Mouse (Mus musculus) adrenal gland, postnatal 14 days (tissue): ENCODE measurements around the gene Hnrnpd. TPM values are rescaled to one million over a fixed set of nuclear protein-coding genes. Genes with fewer than 3 reads are reported as not detected.

Experiments used
- DNase-seq: peaks from one replicate; pipeline ENCODE4 v3.0.0; 2021; ENCODE audit warnings: mixed read lengths
- total RNA-seq: library from RNA; stranded (reverse); gene quantifications from 2 replicates; pipeline ENCODE4 v1.2.3, GENCODE M21; 2021

Hnrnpd gene
- total RNA-seq, 1 experiment from 2014 or later = 175 TPM

DNA sequence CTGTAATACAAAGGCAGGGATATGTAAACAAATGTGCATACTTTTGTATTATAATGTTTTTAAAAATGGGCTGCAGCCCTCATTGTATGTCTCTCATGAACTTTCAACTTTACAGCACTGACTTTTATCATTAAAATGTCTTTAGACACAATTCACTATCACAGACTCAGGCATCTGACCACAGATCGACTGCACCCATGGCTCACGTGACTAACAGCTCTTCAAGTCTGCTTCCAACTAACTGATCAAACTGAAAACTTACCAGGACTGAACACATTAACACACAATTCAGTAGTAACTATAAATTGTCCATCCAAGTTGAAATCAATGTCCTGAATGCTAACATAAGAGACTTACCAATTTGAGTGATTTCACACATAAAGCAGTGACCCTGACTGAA, 18.8 kb downstream of the Hnrnpd start:
- DNase-seq = no peak

DNA sequence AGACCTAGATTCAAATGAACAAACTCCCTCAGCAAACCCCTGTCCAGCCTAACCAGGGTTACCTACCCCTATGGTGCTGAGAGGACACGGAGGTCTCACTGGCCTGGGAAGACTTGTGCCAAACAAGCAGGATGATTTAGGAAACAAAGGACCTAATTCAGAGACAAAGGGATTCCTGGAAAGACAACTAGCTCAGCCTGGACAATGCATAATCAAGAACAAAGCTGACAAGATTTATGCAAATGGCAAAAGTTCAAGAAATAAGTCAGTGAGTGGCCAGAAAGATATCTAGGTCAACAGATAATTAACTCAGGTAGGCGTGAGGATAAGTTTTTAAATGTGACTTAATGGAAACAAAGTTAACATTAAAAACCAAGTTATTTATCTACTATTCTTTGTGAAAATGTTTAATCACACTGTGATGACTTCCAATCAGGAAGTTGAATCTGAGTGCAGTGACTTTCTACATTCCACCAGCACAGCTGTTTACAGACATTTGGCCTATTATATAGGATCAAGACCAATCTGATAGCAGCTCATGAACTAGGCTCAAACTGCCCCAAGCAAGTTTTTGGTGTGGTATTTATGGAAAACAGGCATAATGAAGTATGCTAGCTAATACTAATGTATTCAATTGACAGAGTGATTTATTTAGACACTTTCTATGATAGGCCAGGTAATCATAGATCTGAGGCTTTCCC, 19.4 kb downstream of the Hnrnpd start:
- DNase-seq = no peak

DNA sequence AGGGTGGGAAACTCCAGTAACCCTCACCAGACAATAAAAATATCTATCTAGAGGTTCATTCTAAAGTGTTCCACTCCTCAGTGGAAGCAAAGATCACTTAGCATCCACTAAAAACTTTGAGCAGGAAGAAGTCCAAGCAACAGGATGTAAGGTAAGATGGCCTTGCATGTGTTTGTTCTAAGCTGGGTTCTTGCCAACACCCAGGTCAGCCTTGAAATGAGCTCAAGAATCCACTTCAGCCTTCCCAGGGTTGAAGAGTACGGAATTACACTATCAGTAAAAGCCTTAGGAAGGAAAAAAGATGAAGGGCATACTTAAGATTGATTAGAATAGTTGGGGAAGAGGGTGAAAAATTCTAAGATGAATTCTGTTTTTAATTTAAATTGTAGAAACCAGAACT, 20.1 kb downstream of the Hnrnpd start:
- DNase-seq = peak; percentile 33

DNA sequence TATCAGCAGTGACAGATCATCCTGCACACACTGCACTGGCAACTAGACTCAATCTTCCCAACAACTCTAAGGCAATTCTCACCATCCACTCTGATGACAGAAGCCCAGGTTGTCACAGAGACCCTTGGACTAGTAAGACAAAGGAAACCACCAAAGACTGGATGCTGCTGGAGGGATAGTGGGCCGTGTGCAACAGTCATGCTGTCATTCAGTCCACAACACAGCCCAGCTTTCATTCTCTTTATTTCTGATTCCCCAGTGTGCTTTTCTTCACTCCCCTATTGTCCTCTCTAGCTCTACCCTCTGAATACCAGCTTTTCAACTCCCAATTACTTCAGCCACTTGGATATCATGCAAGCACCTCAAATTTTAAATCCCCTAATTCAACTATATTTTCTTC, 24.9 kb downstream of the Hnrnpd start:
- no peak for DNase-seq

DNA sequence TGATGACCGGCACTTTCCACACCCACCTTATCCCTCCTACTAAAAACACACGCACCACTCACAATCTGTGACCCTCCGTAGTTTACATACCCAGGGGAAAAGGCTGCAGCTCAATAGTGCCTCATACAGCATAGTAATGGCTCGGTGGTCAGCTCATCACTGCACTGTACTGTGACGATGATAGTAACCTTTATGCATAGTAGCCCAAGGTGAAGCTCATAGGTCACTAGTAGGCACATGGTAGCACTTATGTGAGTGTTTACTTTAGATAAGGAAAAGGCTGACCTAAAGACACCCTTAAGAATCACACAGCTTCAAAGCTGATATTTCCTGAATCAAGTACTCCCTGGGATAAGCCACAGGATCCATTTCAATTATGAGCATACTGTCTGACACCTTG, 26.2 kb downstream of the Hnrnpd start:
- no peak for DNase-seq

DNA sequence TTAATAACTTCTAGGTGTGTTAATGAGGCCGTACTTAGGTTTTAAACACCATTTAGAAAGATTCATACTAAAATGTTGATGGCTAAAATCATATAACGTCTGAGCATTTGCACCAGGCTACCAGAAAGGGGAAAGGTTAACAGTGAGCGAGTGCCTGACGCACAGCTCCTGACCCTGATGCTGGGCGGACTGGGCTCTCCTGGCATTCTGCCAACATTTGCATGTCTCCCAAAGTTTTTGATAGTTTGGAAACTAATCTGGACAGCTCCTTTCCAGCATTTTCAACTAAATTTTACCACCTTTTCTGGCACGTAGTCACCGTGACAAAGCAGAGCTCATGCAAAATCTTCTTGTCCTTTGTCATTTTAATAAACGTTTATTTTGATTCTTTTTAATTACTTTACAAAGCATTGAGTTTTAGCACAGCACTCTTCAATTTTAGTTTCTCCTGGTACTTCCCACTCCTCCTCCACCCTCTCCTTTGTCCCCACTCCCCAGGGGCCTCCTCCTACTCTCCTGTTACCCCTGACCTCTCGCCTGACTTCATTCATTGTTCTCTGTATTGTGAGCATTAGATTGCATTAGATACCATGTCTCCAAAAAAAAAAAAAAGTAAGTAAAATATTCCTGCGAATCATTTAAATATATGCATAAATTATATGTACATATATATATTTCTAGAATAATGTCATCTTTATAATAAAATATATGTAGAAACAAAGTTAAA, 36.8 kb downstream of the Hnrnpd start:
- DNase-seq = peak; percentile 68

DNA sequence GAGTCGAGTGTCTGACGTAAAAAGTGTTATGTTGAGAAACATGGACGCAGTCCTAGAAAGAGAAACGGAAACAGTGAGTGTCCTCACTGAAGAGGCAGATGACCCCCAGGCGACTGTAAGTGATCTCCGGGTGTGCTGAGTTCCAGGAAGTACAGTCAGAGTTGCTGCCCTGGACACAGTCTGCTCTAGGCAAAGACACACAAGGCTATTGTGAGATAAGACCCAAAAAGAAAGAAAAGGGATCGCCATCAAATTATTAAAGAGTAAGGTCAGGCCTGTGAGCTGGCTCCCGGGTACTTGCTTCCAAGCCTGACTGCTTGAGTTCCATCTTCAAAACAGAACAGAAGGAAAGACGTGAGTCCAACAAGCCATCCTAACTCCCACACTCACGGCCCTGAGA, 37.5 kb downstream of the Hnrnpd start:
- no peak for DNase-seq

DNA sequence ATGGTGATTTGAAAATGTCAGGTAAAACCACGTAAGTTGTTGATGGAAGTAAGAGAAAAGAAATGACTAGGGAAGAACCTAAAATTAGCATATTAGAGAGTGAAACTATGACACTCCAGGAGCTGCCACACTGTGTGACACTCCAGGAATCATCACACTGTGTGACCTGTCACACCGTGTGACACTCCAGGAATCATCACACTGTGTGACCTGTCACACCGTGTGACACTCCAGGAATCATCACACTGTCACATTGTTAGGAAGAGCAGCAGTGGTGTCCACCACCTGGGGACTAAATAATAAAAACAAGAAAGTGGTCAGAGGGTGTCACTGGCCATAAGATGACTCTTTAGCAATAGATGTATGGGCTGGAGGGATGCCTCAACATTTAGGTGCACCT, 39.3 kb downstream of the Hnrnpd start:
- DNase-seq = no peak

DNA sequence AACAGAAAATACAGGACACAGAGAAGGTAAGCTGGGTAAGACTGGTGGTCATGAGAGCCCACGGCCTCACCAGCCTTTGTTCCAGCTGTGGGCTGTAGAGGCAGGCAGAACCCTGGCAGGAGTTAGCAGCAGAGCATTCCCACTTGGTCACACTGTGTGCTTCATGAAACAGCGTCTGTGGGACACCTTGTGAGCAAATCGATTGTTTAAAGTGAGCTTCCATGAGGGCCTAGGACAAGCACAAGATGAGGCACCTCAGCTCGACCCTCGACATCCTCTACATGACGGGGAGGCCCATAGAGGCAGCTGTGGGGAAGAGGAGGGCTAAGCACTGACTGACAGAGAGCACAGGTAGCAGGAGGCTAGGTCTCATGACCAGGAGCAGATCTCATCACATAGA, 46.8 kb downstream of the Hnrnpd start:
- no peak for DNase-seq

DNA sequence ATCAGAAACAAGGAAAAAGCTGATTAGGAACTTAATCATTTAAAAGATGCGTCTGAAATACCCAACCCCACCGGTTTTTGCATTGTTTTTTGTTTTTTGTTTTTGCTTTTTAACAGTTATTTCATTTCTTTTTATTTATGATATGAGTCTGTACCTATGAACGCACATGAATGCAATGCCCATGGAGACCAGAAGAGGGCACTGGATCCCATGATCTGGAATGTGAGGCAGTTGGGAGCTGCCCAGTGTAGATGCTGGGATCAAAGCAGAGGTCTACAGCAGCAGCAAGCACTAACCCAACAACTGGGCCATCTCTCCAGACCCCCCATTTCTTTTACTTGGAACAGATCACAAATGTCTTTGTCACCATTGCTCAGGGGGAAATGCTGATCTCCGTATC, 50.8 kb downstream of the Hnrnpd start:
- peak; percentile 70 for DNase-seq

DNA sequence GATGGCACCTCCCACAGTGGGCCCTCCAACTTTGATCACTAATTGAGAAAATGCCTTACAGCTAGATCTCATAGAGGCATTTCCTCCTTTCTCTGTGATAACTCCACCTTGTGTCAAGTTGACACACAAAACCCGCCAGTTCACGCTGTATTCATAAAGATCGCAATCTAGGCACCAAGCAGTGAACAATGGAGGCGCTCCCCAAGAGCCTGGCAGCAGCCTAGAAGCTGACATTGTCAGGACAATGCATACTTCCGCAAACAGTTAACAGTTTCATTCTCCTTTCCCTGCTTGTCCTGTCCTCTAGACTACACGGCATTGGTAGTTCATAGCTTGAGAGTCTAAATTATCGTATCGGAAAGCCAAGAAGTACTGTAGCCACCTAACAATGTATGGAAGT, 56.7 kb downstream of the Hnrnpd start:
- no peak for DNase-seq

DNA sequence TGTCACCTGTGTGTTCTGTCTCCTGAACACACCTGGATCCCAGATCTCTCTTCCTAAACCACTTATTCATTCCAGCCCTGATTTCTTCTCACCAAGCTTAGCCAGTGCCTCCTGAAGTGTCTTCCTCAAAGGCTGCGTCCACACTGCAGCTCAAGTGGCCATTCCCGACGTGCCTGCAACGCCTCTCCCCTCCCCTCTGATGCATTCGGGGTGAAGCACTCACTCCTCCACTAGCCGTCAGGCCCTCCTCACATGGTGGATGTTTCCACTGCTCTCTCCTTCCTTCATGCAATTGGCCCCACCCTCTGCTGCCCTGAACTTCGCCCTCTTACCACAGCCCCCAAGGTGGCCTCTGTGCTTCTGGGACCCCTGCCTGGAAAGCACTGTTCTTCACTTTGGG, 63.2 kb downstream of the Hnrnpd start:
- no peak for DNase-seq

DNA sequence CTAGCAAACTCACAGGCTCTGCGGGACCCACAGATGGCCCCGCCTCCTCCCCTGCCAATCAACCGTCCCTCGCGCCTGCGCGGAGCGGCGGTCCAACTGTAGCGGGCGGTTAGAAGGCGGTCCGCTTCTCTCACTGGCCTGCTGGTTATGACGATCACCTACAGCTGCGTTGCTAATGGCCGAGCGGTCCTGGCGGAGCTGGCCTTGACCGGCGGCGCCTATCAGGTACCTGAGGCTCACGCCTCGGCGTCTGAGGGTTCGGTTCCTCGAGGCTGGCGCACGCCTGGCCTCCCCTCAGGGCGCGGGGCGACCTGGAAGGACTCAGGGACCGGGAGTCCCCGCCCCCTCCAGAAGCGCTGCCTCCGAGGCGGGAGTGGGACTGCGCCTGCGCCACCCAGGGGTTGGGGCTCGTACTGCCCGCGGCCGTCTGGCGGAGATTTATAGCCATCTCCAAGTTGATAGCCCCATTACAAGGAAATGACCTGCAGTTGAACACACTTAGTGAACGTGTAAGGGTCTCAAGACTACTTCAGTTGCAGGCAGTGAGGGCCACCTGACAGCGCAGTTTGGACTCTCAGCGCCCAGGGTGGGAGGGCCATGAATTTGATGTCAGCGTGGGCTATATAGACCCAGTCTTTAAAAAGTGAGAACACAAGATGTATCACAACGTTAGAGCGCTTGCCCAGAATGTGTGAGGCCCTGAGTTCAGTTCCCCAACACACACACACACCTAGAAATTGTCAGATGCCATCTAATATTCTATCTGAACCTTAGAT, 72.4 kb downstream of the Hnrnpd start, which contains the start of gene Vamp9:
Vamp9 (plus strand) TSS at position 74 of the 776 bp plus-strand sequence.
- peak; percentile 98 for DNase-seq

Other genes starting within 250 kb of the Hnrnpd start
- 9.0 and 14.3 TPM in 2 replicates for gene Rasgef1b, start 249.9 kb downstream of the Hnrnpd start, total RNA-seq
- gene Vamp9, start 72.7 kb downstream of the Hnrnpd start, total RNA-seq = 1.8 TPM in 1 of 2 replicates, not detected in the other
- gene 4930524J08Rik, start 123 bp upstream of the Hnrnpd start, total RNA-seq = 3.1 and 4.1 TPM in 2 replicates
- gene Hnrnpdl, start 60.7 kb upstream of the Hnrnpd start, total RNA-seq = 110 and 137 TPM in 2 replicates
- 25.3 and 29.6 TPM in 2 replicates for gene Enoph1, start 61.0 kb upstream of the Hnrnpd start, total RNA-seq
- gene Tmem150c, start 180.9 kb upstream of the Hnrnpd start, total RNA-seq = 13.9 and 15.0 TPM in 2 replicates